Mouse (Mus musculus) hindbrain, postnatal 0 days (tissue): ENCODE measurements around the gene Rdm1. TPM values are rescaled to one million over a fixed set of nuclear protein-coding genes. Genes with fewer than 3 reads are reported as not detected.

Experiments used
- ATAC-seq: fragments of 200-750 bp; cut with Nextera tagmentation; 2 replicates; pipeline ENCODE4 v1.8.0; 2017; ENCODE audit warnings: mild to moderate bottlenecking, moderate TSS enrichment, moderate library complexity
- DNase-seq: peaks from one replicate; pipeline ENCODE4 v3.0.0-alpha.2; 2015; ENCODE audit warnings: low spot score
- H3K27ac ChIP-seq: fragments of 300-500 bp; sonication (generic); 2 replicates; pipeline ENCODE4 v1.5.1; 2014; ENCODE audit warnings: mild to moderate bottlenecking
- H3K27me3 ChIP-seq: fragments of 300-500 bp; sonication (generic); 2 replicates; pipeline ENCODE4 v1.6.1; 2014; ENCODE audit warnings: low read length, mixed read lengths; ENCODE audit not compliant: insufficient read depth
- H3K36me3 ChIP-seq: fragments of 300-500 bp; sonication (generic); 2 replicates; pipeline ENCODE4 v1.6.1; 2014; ENCODE audit warnings: low read length, mixed read lengths; ENCODE audit not compliant: insufficient read depth
- H3K4me1 ChIP-seq: fragments of 300-500 bp; sonication (generic); 2 replicates; pipeline ENCODE4 v1.6.1; 2014; ENCODE audit warnings: antibody characterized with exemption, low read length, mixed read lengths; ENCODE audit not compliant: insufficient read depth
- H3K4me2 ChIP-seq: fragments of 300-500 bp; sonication (generic); 2 replicates; pipeline ENCODE4 v1.6.1; 2014; ENCODE audit warnings: low read depth, mild to moderate bottlenecking, low read length, moderate library complexity, mixed read lengths
- H3K4me3 ChIP-seq: fragments of 300-500 bp; sonication (generic); 2 replicates; pipeline ENCODE4 v1.5.1; 2014; ENCODE audit warnings: low read length
- H3K9ac ChIP-seq: fragments of 300-500 bp; sonication (generic); replicated peaks from 2 replicates; pipeline ENCODE4 v1.6.1; 2014; ENCODE audit warnings: mild to moderate bottlenecking, low read length, moderate library complexity, mixed read lengths
- H3K9me3 ChIP-seq: fragments of 300-500 bp; sonication (generic); 2 replicates; pipeline ENCODE4 v1.6.1; 2016; ENCODE audit warnings: low read length, mixed read lengths
- CTCF ChIP-seq: IDR thresholded peaks from 2 replicates; pipeline ENCODE4 v1.5.1; 2016; ENCODE audit warnings: antibody characterized with exemption, control low read depth, low read depth
- WGBS: fragments of 180-500 bp; shearing (Covaris S2); extraction: QIAGEN DNeasy Blood & Tissue Kit; methylation state at CpG from one replicate; pipeline ENCODE4 v1.1.7; 2014; 5-methylcytosine and 5-hydroxymethylcytosine counted together
- polyA plus RNA-seq: library from polyadenylated mRNA; unstranded; fragments of >200 nt; fragmentation: Nextera tagmentation; extraction: Ambion mirVana; gene quantifications from 2 replicates; pipeline ENCODE4 v1.2.1, GENCODE M21; 2015
- total RNA-seq: library from RNA; depleted of rRNA; stranded (reverse); fragments of >200 nt; gene quantifications from 2 replicates; pipeline ENCODE4 v1.2.3, GENCODE M21; 2014

The Rdm1 gene
- total and polyA plus RNA-seq, 2 experiments from 2014 or later, result 13.8 to 15.2 TPM

DNA sequence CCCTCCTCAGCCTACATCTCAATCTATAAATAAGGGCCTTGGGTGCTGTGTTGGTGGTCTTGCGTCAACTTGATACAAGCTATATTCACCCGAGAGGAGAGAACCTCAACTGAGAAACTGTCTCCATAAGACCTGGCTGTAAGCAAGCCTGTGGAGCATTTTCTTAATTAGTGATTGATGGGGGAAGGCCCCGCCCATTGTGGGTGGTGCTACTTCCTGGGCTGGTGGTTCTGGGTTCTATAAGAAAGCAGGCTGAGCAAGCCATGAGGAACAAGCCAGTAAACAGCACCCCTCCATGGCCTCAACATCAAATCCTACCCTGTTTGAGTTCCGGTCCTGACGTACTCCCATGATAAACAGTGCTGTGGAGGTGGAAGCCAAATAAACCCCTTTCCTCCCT lies 47.1 kb downstream of the Rdm1 start:
- DNase-seq (no peak), ATAC-seq (no peak)
- H3K36me3 ChIP-seq, result no peaks in the 10 kb centered on the region
- H3K9ac ChIP-seq, result no peak overlapping the region
- no peak overlapping the region for H3K4me3 ChIP-seq
- 91% methylated on average over 5 of the region's 5 CpGs for WGBS
- TF ChIP-seq CTCF, result no peak
- H3K27ac ChIP-seq, result no peak overlapping the region
- H3K27me3 ChIP-seq, result no peaks in the 10 kb centered on the region
- H3K9me3 ChIP-seq, result no peaks in the 10 kb centered on the region
- H3K4me1 ChIP-seq, result no peaks in the 10 kb centered on the region
- H3K4me2 ChIP-seq, result no peak overlapping the region

DNA sequence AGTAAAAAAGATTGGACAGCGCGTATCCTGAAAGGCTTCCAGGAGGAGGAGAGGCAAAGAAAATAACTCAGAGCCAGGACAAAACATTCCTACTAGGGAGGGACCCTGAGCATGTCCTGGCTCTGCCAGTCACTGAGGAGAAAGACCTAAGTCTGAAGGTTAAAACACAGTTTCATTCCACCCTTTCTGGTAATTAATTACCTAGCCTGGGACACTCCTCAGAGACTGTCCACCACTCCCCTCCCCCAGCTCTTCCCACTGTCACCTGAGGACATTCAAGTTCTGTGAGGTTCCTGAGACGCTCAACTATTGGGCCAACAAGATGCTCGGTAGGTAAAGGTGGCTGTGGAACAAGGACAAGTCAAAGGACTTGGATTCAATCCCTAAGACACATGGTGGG lies 48.4 kb downstream of the Rdm1 start:
- no peaks in the 10 kb centered on the region for H3K4me1 ChIP-seq
- DNase-seq, result no peak
- no peaks in the 10 kb centered on the region for H3K9me3 ChIP-seq
- H3K36me3 ChIP-seq, result no peaks in the 10 kb centered on the region
- H3K4me2 ChIP-seq, result no peak overlapping the region
- ATAC-seq, result no peak
- no peak for TF ChIP-seq CTCF
- no peaks in the 10 kb centered on the region for H3K27me3 ChIP-seq
- H3K9ac ChIP-seq, result no peak overlapping the region
- no peak overlapping the region for H3K27ac ChIP-seq
- no peak overlapping the region for H3K4me3 ChIP-seq
- 92% methylated on average over 4 of the region's 4 CpGs for WGBS

DNA sequence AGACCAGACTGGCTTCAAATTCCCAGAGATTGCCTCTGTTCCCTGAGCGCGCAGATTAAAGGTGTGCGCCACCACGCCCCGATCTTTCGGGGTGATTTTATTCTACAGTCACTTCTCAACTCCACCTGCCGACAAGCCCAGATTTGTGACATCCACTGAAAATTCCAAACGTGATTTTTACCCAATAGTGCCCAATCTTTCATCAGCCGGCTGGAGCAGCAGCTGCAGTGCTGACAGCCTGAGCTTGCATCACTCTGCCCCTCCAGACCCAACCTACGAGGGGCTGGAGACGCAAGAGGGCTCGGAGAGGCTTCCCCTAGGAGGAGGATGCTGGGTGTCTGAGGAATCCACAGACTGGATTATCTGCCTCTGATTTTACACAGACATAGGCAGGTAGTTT lies 50.7 kb downstream of the Rdm1 start:
- H3K9me3 ChIP-seq, result no peaks in the 10 kb centered on the region
- peaks cover 7% of the 10 kb centered on the region; the same call in 1 of the 2 replicates for H3K4me1 ChIP-seq
- TF ChIP-seq CTCF, result no peak
- H3K4me2 ChIP-seq, result no peak overlapping the region
- no peak overlapping the region for H3K9ac ChIP-seq
- H3K4me3 ChIP-seq, result no peak overlapping the region
- ATAC-seq (no peak), DNase-seq (no peak)
- no peaks in the 10 kb centered on the region for H3K36me3 ChIP-seq
- no peaks in the 10 kb centered on the region for H3K27me3 ChIP-seq
- H3K27ac ChIP-seq, result no peak overlapping the region
- 82% methylated on average over 12 of the region's 12 CpGs for WGBS

DNA sequence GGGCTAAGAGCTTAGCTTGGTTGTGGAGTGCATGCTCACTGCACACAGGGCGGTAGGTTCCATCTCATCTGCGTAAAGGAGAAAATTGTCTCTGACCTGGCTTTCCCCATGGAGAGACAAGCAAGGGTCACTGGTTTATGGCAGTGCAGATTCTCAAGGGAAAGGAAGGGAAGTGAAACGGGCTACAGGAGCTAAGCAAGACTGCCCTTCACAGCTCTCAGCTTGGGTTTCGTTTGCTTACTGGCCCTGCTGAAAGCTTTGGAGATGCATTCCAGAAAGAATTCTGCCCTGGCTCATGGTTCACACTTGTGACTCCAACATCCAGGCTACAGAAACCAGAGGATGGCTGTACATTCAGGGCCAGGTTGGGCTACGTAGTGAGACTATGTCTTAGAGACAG lies 51.8 kb downstream of the Rdm1 start:
- Histone ChIP-seq H3K27ac (no peak overlapping the region), H3K36me3 (no peaks in the 10 kb centered on the region), H3K4me1 (peaks cover 7% of the 10 kb centered on the region; the same call in 1 of the 2 replicates), H3K27me3 (no peaks in the 10 kb centered on the region), H3K4me3 (no peak overlapping the region), H3K9ac (no peak overlapping the region), H3K9me3 (no peaks in the 10 kb centered on the region), H3K4me2 (no peak overlapping the region)
- TF ChIP-seq CTCF, result no peak
- ATAC-seq (no peak), DNase-seq (no peak)
- 76% methylated on average over 5 of the region's 5 CpGs for WGBS

DNA sequence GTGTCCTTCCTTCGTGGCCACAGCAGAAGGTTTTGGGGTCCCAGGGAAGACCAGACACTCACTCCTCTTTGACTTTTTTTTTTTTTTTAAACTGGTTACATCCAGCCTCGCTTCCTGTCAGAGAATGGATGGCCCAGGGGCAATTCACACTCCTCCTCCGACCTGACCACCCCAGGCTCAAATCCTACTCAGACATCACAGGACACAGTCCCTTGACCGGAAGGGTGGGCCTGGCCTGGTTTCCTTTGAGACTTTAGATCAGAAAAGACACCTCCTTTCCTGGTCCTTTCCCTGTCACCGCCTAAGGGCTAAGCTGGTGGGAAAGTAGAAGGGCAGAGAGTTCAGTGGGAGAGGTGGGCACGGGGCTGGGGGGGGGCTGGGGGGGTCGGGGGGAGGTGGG lies 52.9 kb downstream of the Rdm1 start:
- Histone ChIP-seq H3K4me1 (peaks cover 7% of the 10 kb centered on the region; the same call in 1 of the 2 replicates), H3K9me3 (no peaks in the 10 kb centered on the region), H3K27me3 (no peaks in the 10 kb centered on the region), H3K9ac (no peak overlapping the region), H3K4me3 (no peak overlapping the region), H3K27ac (no peak overlapping the region), H3K36me3 (no peaks in the 10 kb centered on the region), H3K4me2 (no peak overlapping the region)
- no peak for DNase-seq
- TF ChIP-seq CTCF, result no peak
- no peak for ATAC-seq
- 76% methylated on average over 5 of the region's 7 CpGs for WGBS

DNA sequence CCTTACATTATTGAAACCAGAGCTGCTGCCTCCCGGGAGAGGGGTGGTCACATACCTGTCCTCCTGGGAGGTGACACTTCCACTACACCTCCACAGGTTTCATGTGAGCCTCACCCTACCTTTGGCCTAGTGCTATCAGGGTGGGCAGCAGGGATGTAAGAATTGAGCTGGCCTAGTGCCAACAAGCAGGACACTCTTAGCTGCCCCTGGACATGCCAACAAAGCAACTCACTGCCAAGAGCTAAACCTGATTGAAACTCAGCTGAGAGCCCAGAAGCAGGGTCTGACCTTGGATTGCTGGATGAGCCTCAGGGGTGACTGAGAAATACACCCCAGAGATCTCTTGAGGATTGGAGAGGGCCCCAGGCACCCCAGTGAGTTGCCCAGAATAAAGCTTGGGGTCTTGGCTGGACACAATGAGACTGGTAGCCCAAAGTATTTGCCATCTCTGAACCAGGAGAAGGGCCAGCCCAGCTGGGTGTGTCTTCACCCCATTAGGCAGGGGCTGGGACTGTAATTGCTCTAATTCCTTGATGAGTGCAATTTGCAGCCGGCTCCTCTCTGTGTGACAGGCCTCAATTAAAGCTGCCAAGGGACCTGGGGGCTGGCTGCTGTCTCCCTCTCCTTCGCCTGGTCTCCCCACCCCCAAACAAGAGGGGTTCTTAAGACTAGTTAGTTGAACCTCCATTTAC lies 53.8 kb downstream of the Rdm1 start:
- 41% methylated on average over 3 of the region's 3 CpGs for WGBS
- Histone ChIP-seq H3K27me3 (no peaks in the 10 kb centered on the region), H3K36me3 (no peaks in the 10 kb centered on the region), H3K4me1 (peaks cover 7% of the 10 kb centered on the region; the same call in 1 of the 2 replicates), H3K27ac (no peak overlapping the region), H3K4me3 (no peak overlapping the region), H3K4me2 (no peak overlapping the region), H3K9me3 (no peaks in the 10 kb centered on the region), H3K9ac (no peak overlapping the region)
- no peak for ATAC-seq
- TF ChIP-seq CTCF, result no peak
- DNase-seq, result no peak

DNA sequence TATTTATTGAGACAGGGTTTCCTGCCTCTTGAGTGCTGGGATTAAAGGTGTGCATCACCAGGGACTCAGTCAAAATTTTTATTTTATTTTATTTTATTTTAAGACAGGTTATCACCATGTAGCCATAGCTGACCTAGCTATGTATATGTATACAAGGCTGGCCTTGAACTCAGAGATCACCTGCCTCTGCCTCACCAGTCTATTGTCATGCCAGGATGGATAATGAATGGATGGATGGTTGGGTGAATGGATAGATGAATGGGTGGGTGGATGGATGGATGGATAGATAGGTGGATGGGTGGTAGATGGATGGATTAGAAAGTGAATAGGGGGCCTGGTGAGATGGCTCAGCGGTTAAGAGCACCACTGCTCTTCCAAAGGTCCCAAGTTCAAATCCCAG lies 55.0 kb downstream of the Rdm1 start:
- no peak for DNase-seq
- Histone ChIP-seq H3K4me1 (peaks cover 7% of the 10 kb centered on the region; the same call in 1 of the 2 replicates), H3K9ac (no peak overlapping the region), H3K27ac (no peak overlapping the region), H3K4me2 (no peak overlapping the region), H3K36me3 (no peaks in the 10 kb centered on the region), H3K27me3 (no peaks in the 10 kb centered on the region), H3K4me3 (no peak overlapping the region), H3K9me3 (no peaks in the 10 kb centered on the region)
- no peak for TF ChIP-seq CTCF
- no peak for ATAC-seq
- WGBS, result 83% methylated on average over 1 of the region's 1 CpGs
